Mouse (Mus musculus) urinary bladder, postnatal 36 days (tissue): ENCODE measurements around the gene Plxnc1.

Experiments
- DNase-seq, 2 experiments: peaks; one replicate each; pipeline ENCODE4 v3.0.0; 2022; ENCODE audit warnings: low spot score in 2 of 2, mixed read lengths in 1 of 2

Gene Plxnc1

GRCm38 (mm10) chr10:94741459-94741858 is 203.2 kb downstream of the Plxnc1 start:
- no peak for DNase-seq
